Mouse (Mus musculus) liver, postnatal 0 days (tissue): ENCODE measurements around the gene Mecom. TPM values are rescaled to one million over a fixed set of nuclear protein-coding genes. Genes with fewer than 3 reads are reported as not detected.

ENCODE experiments used
- ATAC-seq: fragments of 200-750 bp; cut with Nextera tagmentation; 2 replicates; pipeline ENCODE4 v1.8.0; 2017; ENCODE audit warnings: mild to moderate bottlenecking, moderate library complexity
- DNase-seq: peaks from one replicate; pipeline ENCODE4 v3.0.0-alpha.2; 2016
- H3K27ac ChIP-seq: fragments of 300-500 bp; sonication (generic); 2 replicates; pipeline ENCODE4 v1.5.1; 2014; ENCODE audit warnings: antibody characterized with exemption, moderate library complexity, mild to moderate bottlenecking, low read depth
- H3K27me3 ChIP-seq: fragments of 300-500 bp; sonication (generic); 2 replicates; pipeline ENCODE4 v1.6.1; 2014; ENCODE audit warnings: low read length, control low read depth, mixed read lengths; ENCODE audit not compliant: insufficient read depth
- H3K36me3 ChIP-seq: fragments of 300-500 bp; sonication (generic); replicated peaks from 2 replicates; pipeline ENCODE4 v1.6.1; 2014; ENCODE audit warnings: mild to moderate bottlenecking, control low read depth, low read length, moderate library complexity, mixed read lengths; ENCODE audit not compliant: insufficient read depth
- H3K4me1 ChIP-seq: fragments of 300-500 bp; sonication (generic); 2 replicates; pipeline ENCODE4 v1.6.1; 2014; ENCODE audit warnings: antibody characterized with exemption, mild to moderate bottlenecking, control low read depth; ENCODE audit not compliant: insufficient read depth
- H3K4me2 ChIP-seq: fragments of 300-500 bp; sonication (generic); 2 replicates; pipeline ENCODE4 v1.6.1; 2014; ENCODE audit warnings: low read depth, mild to moderate bottlenecking, low read length, moderate library complexity, mixed read lengths
- H3K4me3 ChIP-seq: fragments of 300-500 bp; sonication (generic); 2 replicates; pipeline ENCODE4 v1.5.1; 2014; ENCODE audit warnings: low read depth, low read length
- H3K9ac ChIP-seq: fragments of 300-500 bp; sonication (generic); replicated peaks from 2 replicates; pipeline ENCODE4 v1.6.1; 2014; ENCODE audit warnings: mild to moderate bottlenecking, moderate library complexity
- H3K9me3 ChIP-seq: fragments of 300-500 bp; sonication (generic); 2 replicates; pipeline ENCODE4 v1.6.1; 2016; ENCODE audit warnings: mild to moderate bottlenecking, control low read depth, low read length, mixed read lengths
- CTCF ChIP-seq: sonication (generic); IDR thresholded peaks from 2 replicates; pipeline ENCODE4 v1.5.1; 2016; ENCODE audit warnings: antibody characterized with exemption, low read depth
- EP300 ChIP-seq: IDR thresholded peaks from 2 replicates; pipeline ENCODE4 v1.6.1; 2016; ENCODE audit warnings: antibody characterized with exemption, low read depth, mild to moderate bottlenecking
- WGBS: fragments of 180-500 bp; shearing (Covaris S2); extraction: QIAGEN DNeasy Blood & Tissue Kit; methylation state at CpG from one replicate; pipeline ENCODE4 v1.1.7; 2014; ENCODE audit not compliant: insufficient replicate concordance; 5-methylcytosine and 5-hydroxymethylcytosine counted together
- polyA plus RNA-seq: library from polyadenylated mRNA; unstranded; fragments of >200 nt; fragmentation: Nextera tagmentation; extraction: Ambion mirVana; gene quantifications from 2 replicates; pipeline ENCODE4 v1.2.1, GENCODE M21; 2015

Gene Mecom
- polyA plus RNA-seq, 1 experiment from 2014 or later: 0.89 TPM

GRCm38 (mm10) chr3:30286529-30286928, 261.3 kb downstream of the Mecom start:
- H3K27me3 ChIP-seq: no peaks in the 10 kb centered on the region
- no peaks in the 10 kb centered on the region for H3K9me3 ChIP-seq
- H3K9ac ChIP-seq: no peak overlapping the region
- H3K27ac ChIP-seq: no peak overlapping the region
- no peak overlapping the region for H3K4me2 ChIP-seq
- WGBS: 53% methylated on average over 4 of the region's 4 CpGs
- DNase-seq (no peak), ATAC-seq (no peak)
- TF ChIP-seq CTCF: no peak
- no peak for TF ChIP-seq EP300
- no peaks in the 10 kb centered on the region for H3K36me3 ChIP-seq
- H3K4me3 ChIP-seq: no peak overlapping the region
- no peaks in the 10 kb centered on the region for H3K4me1 ChIP-seq

DNA sequence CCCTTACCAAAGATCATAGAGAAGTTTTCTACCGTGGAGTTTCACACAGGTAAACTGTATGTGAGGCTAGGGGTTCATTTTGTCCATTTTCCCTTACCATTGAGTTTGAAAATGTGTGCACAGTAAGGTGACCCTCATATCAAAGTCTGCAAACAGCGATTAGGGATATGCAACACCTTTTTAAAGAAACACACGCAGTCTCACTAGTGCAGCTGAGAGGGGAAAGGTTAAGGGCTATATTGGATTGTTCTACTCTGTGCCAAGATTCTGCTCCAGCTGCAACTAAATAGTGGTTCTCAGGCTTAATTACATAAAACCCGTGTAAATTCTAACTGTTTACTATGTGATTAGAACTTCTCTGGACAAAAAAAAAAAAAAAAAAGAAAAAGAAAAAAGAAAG, 263.7 kb downstream of the Mecom start:
- ATAC-seq: no peak
- no peak for TF ChIP-seq CTCF
- TF ChIP-seq EP300: no peak
- H3K9ac ChIP-seq: no peak overlapping the region
- 45% methylated on average over 4 of the region's 4 CpGs for WGBS
- H3K4me1 ChIP-seq: no peaks in the 10 kb centered on the region
- H3K4me2 ChIP-seq: no peak overlapping the region
- no peaks in the 10 kb centered on the region for H3K27me3 ChIP-seq
- H3K36me3 ChIP-seq: no peaks in the 10 kb centered on the region
- no peak overlapping the region for H3K4me3 ChIP-seq
- H3K9me3 ChIP-seq: no peaks in the 10 kb centered on the region
- H3K27ac ChIP-seq: no peak overlapping the region
- DNase-seq: no peak

GRCm38 (mm10) chr3:30283562-30283961, 264.2 kb downstream of the Mecom start:
- no peaks in the 10 kb centered on the region for H3K27me3 ChIP-seq
- no peak overlapping the region for H3K27ac ChIP-seq
- H3K36me3 ChIP-seq: no peaks in the 10 kb centered on the region
- no peak for ATAC-seq
- DNase-seq: no peak
- TF ChIP-seq CTCF (no peak), EP300 (no peak)
- no peaks in the 10 kb centered on the region for H3K9me3 ChIP-seq
- H3K4me2 ChIP-seq: no peak overlapping the region
- 62% methylated on average over 5 of the region's 5 CpGs for WGBS
- H3K4me3 ChIP-seq: no peak overlapping the region
- H3K9ac ChIP-seq: no peak overlapping the region
- H3K4me1 ChIP-seq: no peaks in the 10 kb centered on the region

GRCm38 (mm10) chr3:30277569-30277968, 270.2 kb downstream of the Mecom start:
- 86% methylated on average over 10 of the region's 10 CpGs for WGBS
- no peak overlapping the region for H3K4me3 ChIP-seq
- H3K4me1 ChIP-seq: no peaks in the 10 kb centered on the region
- ATAC-seq (no peak), DNase-seq (no peak)
- no peaks in the 10 kb centered on the region for H3K9me3 ChIP-seq
- no peak for TF ChIP-seq CTCF
- no peak overlapping the region for H3K27ac ChIP-seq
- no peak overlapping the region for H3K4me2 ChIP-seq
- H3K36me3 ChIP-seq: no peaks in the 10 kb centered on the region
- H3K27me3 ChIP-seq: no peaks in the 10 kb centered on the region
- no peak overlapping the region for H3K9ac ChIP-seq

GRCm38 (mm10) chr3:30276099-30276498, 271.7 kb downstream of the Mecom start:
- 88% methylated on average over 8 of the region's 8 CpGs for WGBS
- no peak overlapping the region for H3K9ac ChIP-seq
- H3K36me3 ChIP-seq: no peaks in the 10 kb centered on the region
- H3K4me3 ChIP-seq: no peak overlapping the region
- no peaks in the 10 kb centered on the region for H3K9me3 ChIP-seq
- H3K4me2 ChIP-seq: no peak overlapping the region
- DNase-seq (no peak), ATAC-seq (no peak)
- H3K4me1 ChIP-seq: no peaks in the 10 kb centered on the region
- no peaks in the 10 kb centered on the region for H3K27me3 ChIP-seq
- no peak overlapping the region for H3K27ac ChIP-seq
- TF ChIP-seq CTCF: no peak
- TF ChIP-seq EP300: no peak

DNA sequence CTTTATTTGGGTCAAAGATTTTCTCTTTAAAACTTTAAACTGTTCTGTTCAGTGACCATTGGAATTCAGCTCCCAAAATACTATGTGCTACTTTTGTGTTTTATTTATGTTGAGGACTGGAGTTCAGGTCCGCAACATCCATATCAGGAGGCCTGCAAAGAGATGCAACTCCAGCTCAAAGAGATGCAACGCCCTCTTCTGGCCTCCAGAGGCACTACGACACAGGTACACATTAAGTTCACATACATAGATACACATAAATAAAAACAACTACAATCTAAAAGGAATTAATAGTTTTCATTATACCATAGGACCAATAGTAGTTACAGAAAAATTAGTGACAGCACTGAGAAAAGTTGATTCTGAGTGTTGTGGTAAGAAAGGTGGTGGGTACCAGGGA, 278.6 kb downstream of the Mecom start:
- DNase-seq: no peak
- Histone ChIP-seq H3K27ac (no peak overlapping the region), H3K36me3 (no peaks in the 10 kb centered on the region), H3K4me1 (no peaks in the 10 kb centered on the region), H3K4me2 (no peak overlapping the region), H3K9me3 (no peaks in the 10 kb centered on the region), H3K4me3 (no peak overlapping the region), H3K27me3 (no peaks in the 10 kb centered on the region), H3K9ac (no peak overlapping the region)
- ATAC-seq: no peak
- WGBS: 66% methylated on average over 3 of the region's 3 CpGs
- TF ChIP-seq CTCF: 0 out of 2 replicates have a peak, but pooled peaks have one; percentile 11
- no peak for TF ChIP-seq EP300

GRCm38 (mm10) chr3:30260945-30261344, 286.9 kb downstream of the Mecom start:
- no peak overlapping the region for H3K9ac ChIP-seq
- no peak overlapping the region for H3K4me2 ChIP-seq
- no peak for TF ChIP-seq CTCF
- TF ChIP-seq EP300: no peak
- no peak for ATAC-seq
- no peaks in the 10 kb centered on the region for H3K9me3 ChIP-seq
- no peak for DNase-seq
- no peak overlapping the region for H3K4me3 ChIP-seq
- no peak overlapping the region for H3K27ac ChIP-seq
- H3K4me1 ChIP-seq: no peaks in the 10 kb centered on the region
- H3K36me3 ChIP-seq: no peaks in the 10 kb centered on the region
- 47% methylated on average over 4 of the region's 4 CpGs for WGBS
- no peaks in the 10 kb centered on the region for H3K27me3 ChIP-seq
